Mouse (Mus musculus) ES-Bruce4 (cell line): ENCODE results near the gene Cobll1.

Experiments used
- CTCF ChIP-seq: IDR thresholded peaks from one replicate; pipeline ENCODE4 v1.8.1; 2011; ENCODE audit warnings: low read depth, low read length
- POLR2A ChIP-seq: IDR thresholded peaks from one replicate; pipeline ENCODE4 v1.8.1; 2011; ENCODE audit warnings: low read length; ENCODE audit not compliant: insufficient read depth

DNA sequence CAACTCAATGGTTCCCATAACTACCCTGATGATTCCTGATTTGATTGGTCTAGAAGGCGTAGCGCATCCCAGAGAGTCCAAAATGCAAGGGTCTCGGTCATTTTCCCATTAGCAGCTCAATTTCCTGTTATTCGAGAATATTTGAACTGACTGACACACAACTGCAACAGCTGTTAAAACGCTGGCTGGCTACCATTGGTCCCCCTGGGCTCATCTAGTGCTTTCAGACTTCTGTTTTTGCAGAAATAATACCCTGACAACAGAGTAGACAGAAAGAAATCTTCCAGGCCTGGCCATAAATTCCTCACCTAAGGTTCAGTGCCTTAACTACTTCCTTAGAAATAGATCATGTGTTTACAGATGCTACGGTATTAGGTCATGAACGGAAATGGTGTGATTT is 10.8 kb downstream of the Cobll1 start:
- TF ChIP-seq CTCF (no peak), POLR2A (no peak)
